Mouse (Mus musculus): ENCODE results near the gene Ahnak2. TPM values are rescaled to one million over a fixed set of nuclear protein-coding genes. Genes with fewer than 3 reads are reported as not detected.

The Ahnak2 gene
- total and polyA plus RNA-seq, 3 experiments = 3.1 to 27.7 (median 14.6) TPM

DNA sequence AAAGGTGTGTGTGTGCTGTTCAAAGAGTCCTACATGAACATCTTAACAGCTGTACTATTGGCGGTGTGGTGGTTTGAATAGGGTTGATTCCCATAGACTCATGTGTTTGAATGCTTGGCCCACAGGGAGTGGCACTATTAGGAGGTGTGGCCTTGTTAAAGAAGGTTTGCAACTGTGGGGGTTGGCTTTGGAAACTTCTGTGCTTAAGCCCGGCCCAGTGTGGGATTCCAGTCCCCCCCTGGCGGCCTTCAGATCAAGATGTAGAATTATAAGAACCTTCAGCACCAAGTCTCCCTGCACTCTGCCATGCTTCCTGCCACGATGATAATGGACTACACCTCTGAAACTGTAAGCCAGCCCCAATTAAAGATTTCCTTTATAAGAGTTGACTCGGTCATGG is 30.0 kb upstream of the Ahnak2 start:
- Histone ChIP-seq H3K79me2 (replicated peaks; ENCODE audit: control insufficient read depth, extremely low read depth, insufficient read depth, poor library complexity, severe bottlenecking) (peaks cover 14% of the 10 kb centered on the region), H3K4me3 (replicated peaks in 1 of 3; ENCODE audit: low read depth in 2 of 3, low read length in 2 of 3, poor library complexity in 1 of 3) (no peak overlapping the region), H3K4me2 (ENCODE audit: insufficient read depth, low read depth, poor library complexity, severe bottlenecking) (no peak overlapping the region), H3K27me3 (replicated peaks) (no peaks in the 10 kb centered on the region), H3K4me1 (ENCODE audit: control insufficient read depth in 1 of 2, insufficient read depth in 2 of 2) (peaks cover 4 to 24% of the 10 kb centered on the region in 2 experiments), H3K36me3 (replicated peaks in 1 of 2; ENCODE audit: control insufficient read depth in 1 of 2, insufficient read depth in 1 of 2, low read length in 1 of 2) (peaks cover 8 to 24% of the 10 kb centered on the region in 2 experiments), H3K9me3 (replicated peaks; ENCODE audit: low read length) (no peaks in the 10 kb centered on the region), H3K27ac (ENCODE audit: insufficient read depth, low read depth) (no peak overlapping the region), H3K9ac (ENCODE audit: insufficient read depth, low read depth) (no peak overlapping the region)
- no peak for DNase-seq (ENCODE audit: extremely low read depth)
- in situ Hi-C loops (cut with MboI; ENCODE audit: low pct_ligation_motif_present, low pct_unique_long_range_greater_than_20kb, low sequenced_read_pairs) = no loop called here
- dilution Hi-C loops (cut with MboI; ENCODE audit: extremely low pct_ligation_motif_present, extremely low pct_unique_long_range_greater_than_20kb, low sequenced_read_pairs) = no loop called here
- TF ChIP-seq IRF4 (IDR thresholded peaks at IDR 0.05; ENCODE audit: low read depth, low read length) = no peak

DNA sequence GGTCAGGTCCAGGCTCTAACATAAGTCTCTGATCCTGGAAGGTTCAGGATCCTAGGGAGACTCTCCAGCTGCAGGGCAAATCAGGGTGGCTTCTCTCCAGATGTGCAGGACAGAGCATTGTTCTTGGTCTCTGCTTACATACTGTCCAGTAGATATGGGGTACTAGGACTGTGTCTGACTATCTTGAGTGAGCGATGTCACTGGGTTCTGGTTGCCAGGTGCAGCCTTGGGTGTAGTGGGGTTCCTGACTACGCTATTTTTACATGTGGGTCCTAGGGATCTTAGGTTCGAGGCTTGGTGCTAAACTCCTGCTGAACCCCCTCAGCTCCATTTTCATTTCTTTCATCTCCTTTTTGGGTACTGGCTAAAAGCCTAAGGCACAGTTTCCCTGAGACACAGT is 28.1 kb upstream of the Ahnak2 start:
- no peak for TF ChIP-seq ZNF384 (IDR thresholded peaks at IDR 0.05; ENCODE audit: low read depth, low read length)
- TF ChIP-seq CHD1 (IDR thresholded peaks at IDR 0.05; ENCODE audit: low read depth, low read length) = no peak
- no peak for TF ChIP-seq PAX5 (IDR thresholded peaks at IDR 0.05; ENCODE audit: low read length)
- no peak for TF ChIP-seq MAZ (IDR thresholded peaks at IDR 0.05; ENCODE audit: low read depth, low read length)
- TF ChIP-seq RAD21 (IDR thresholded peaks at IDR 0.05; ENCODE audit: low read depth, low read length) = no peak
- TF ChIP-seq POLR2A (IDR thresholded peaks at IDR 0.05; ENCODE audit: low read depth, low read length) = no peak
- no peak for TF ChIP-seq ZKSCAN1 (IDR thresholded peaks at IDR 0.05; ENCODE audit: borderline replicate concordance, low read depth, low read length)
- no peak for TF ChIP-seq EP300 (IDR thresholded peaks at IDR 0.05; ENCODE audit: low read length)
- no peak for TF ChIP-seq USF1 (IDR thresholded peaks at IDR 0.05; ENCODE audit: low read depth, low read length)
- TF ChIP-seq TBP (conservative IDR thresholded peaks at IDR 0.05; ENCODE audit: low read depth, low read length) = no peak
- no peak for TF ChIP-seq IRF4 (IDR thresholded peaks at IDR 0.05; ENCODE audit: low read depth, low read length)
- no peak for TF ChIP-seq POLR2AphosphoS2 (IDR thresholded peaks at IDR 0.05; ENCODE audit: low read depth, low read length)
- TF ChIP-seq SMC3 (IDR thresholded peaks at IDR 0.05; ENCODE audit: low read depth, low read length) = no peak
- no peak for TF ChIP-seq SIN3A (IDR thresholded peaks at IDR 0.05; ENCODE audit: low read length)
- TF ChIP-seq NELFE (IDR thresholded peaks at IDR 0.05; ENCODE audit: low read depth, low read length) = no peak
- Histone ChIP-seq H3K4me2 (ENCODE audit: insufficient read depth, low read depth, poor library complexity, severe bottlenecking) (peak overlapping the region; percentile 76), H3K9ac (ENCODE audit: insufficient read depth, low read depth) (peak overlapping the region; percentile 90), H3K27ac (ENCODE audit: insufficient read depth, low read depth) (no peak overlapping the region), H3K9me3 (replicated peaks; ENCODE audit: low read length) (no peaks in the 10 kb centered on the region), H3K36me3 (replicated peaks in 1 of 2; ENCODE audit: control insufficient read depth in 1 of 2, insufficient read depth in 1 of 2, low read length in 1 of 2) (peaks cover 12 to 42% of the 10 kb centered on the region in 2 experiments), H3K79me2 (replicated peaks; ENCODE audit: control insufficient read depth, extremely low read depth, insufficient read depth, poor library complexity, severe bottlenecking) (peaks cover 33% of the 10 kb centered on the region), H3K4me1 (ENCODE audit: control insufficient read depth in 1 of 2, insufficient read depth in 2 of 2) (peaks cover 9 to 42% of the 10 kb centered on the region in 2 experiments), H3K4me3 (replicated peaks in 1 of 3; ENCODE audit: low read depth in 2 of 3, low read length in 2 of 3, poor library complexity in 1 of 3) (peak overlapping the region; percentile 83 to 85 (median 83)), H3K27me3 (replicated peaks) (no peaks in the 10 kb centered on the region)
- DNase-seq (ENCODE audit: extremely low read depth) = no peak
- in situ Hi-C loops (cut with MboI; ENCODE audit: low pct_ligation_motif_present, low pct_unique_long_range_greater_than_20kb, low sequenced_read_pairs) = no loop called here
- dilution Hi-C loops (cut with MboI; ENCODE audit: extremely low pct_ligation_motif_present, extremely low pct_unique_long_range_greater_than_20kb, low sequenced_read_pairs) = no loop called here

DNA sequence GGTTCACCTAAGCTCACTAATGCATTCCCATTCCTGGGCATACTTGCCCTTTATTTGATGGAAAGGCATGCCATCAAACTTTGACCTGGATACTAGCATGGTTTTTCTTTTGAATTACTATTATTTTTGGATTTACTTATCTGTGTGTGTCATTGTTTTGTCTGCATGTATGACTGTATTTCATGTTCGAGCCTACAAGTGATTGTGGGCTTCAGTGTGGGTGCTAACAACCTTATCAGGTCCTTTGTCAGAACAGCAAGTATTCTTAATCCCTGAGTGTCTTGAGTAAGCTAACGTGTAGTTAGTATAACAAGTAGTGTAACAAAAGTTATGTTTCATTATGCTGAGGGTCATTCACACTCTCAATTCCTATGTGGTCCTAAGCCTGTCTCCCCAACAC is 27.7 kb upstream of the Ahnak2 start:
- DNase-seq (ENCODE audit: extremely low read depth) = no peak

More for the DNA sequence above, 27.7 kb upstream of the Ahnak2 start:
- Histone ChIP-seq H3K27me3 (replicated peaks) (no peaks in the 10 kb centered on the region), H3K4me2 (ENCODE audit: insufficient read depth, low read depth, poor library complexity, severe bottlenecking) (peak overlapping the region; percentile 76), H3K4me3 (replicated peaks in 1 of 3; ENCODE audit: low read depth in 2 of 3, low read length in 2 of 3, poor library complexity in 1 of 3) (peak overlapping the region; percentile 83 to 85 (median 83)), H3K9me3 (replicated peaks; ENCODE audit: low read length) (no peaks in the 10 kb centered on the region), H3K4me1 (ENCODE audit: control insufficient read depth in 1 of 2, insufficient read depth in 2 of 2) (peaks cover 9 to 45% of the 10 kb centered on the region in 2 experiments), H3K36me3 (replicated peaks in 1 of 2; ENCODE audit: control insufficient read depth in 1 of 2, insufficient read depth in 1 of 2, low read length in 1 of 2) (peaks cover 12 to 44% of the 10 kb centered on the region in 2 experiments), H3K9ac (ENCODE audit: insufficient read depth, low read depth) (peak overlapping the region; percentile 90), H3K79me2 (replicated peaks; ENCODE audit: control insufficient read depth, extremely low read depth, insufficient read depth, poor library complexity, severe bottlenecking) (peaks cover 37% of the 10 kb centered on the region), H3K27ac (ENCODE audit: insufficient read depth, low read depth) (no peak overlapping the region)
- dilution Hi-C loops (cut with MboI; ENCODE audit: extremely low pct_ligation_motif_present, extremely low pct_unique_long_range_greater_than_20kb, low sequenced_read_pairs) (no loop called here), in situ Hi-C loops (cut with MboI; ENCODE audit: low pct_ligation_motif_present, low pct_unique_long_range_greater_than_20kb, low sequenced_read_pairs) (no loop called here)
- TF ChIP-seq POLR2AphosphoS2 (IDR thresholded peaks at IDR 0.05; ENCODE audit: low read depth, low read length) (no peak), HCFC1 (IDR thresholded peaks at IDR 0.05; ENCODE audit: low read depth, low read length) (no peak), MAFK (IDR thresholded peaks at IDR 0.05; ENCODE audit: insufficient replicate concordance, low read length) (no peak), UBTF (IDR thresholded peaks at IDR 0.05; ENCODE audit: low read depth, low read length) (no peak), ZC3H11A (IDR thresholded peaks at IDR 0.05; ENCODE audit: low read depth, low read length) (no peak), NELFE (IDR thresholded peaks at IDR 0.05; ENCODE audit: low read depth, low read length) (no peak), CTCF (conservative IDR thresholded peaks at IDR 0.05 in 1 of 2, IDR thresholded peaks at IDR 0.05 in 1 of 2; ENCODE audit: low read depth in 2 of 2, low read length in 2 of 2) (no peak), IRF4 (IDR thresholded peaks at IDR 0.05; ENCODE audit: low read depth, low read length) (no peak), POLR2A (IDR thresholded peaks at IDR 0.05; ENCODE audit: low read depth, low read length) (no peak), SIN3A (IDR thresholded peaks at IDR 0.05; ENCODE audit: low read length) (no peak), ZKSCAN1 (IDR thresholded peaks at IDR 0.05; ENCODE audit: borderline replicate concordance, low read depth, low read length) (no peak), TCF12 (IDR thresholded peaks at IDR 0.05; ENCODE audit: low read depth, low read length) (no peak), ZNF384 (IDR thresholded peaks at IDR 0.05; ENCODE audit: low read depth, low read length) (no peak), JUND (conservative IDR thresholded peaks at IDR 0.05; ENCODE audit: low read depth, low read length) (no peak), USF1 (IDR thresholded peaks at IDR 0.05; ENCODE audit: low read depth, low read length) (no peak), NRF1 (IDR thresholded peaks at IDR 0.05; ENCODE audit: low read depth, low read length) (no peak)

Data from CH12.LX (cell line).